Mouse (Mus musculus) thymus, adult 2 months (tissue): ENCODE data around the gene 9530077C05Rik.

Source experiments
- CTCF ChIP-seq: fragments of 200-500 bp; IDR thresholded peaks from 2 replicates; pipeline ENCODE4 v1.5.1; 2012; ENCODE audit warnings: mild to moderate bottlenecking, control low read depth, low read length, moderate library complexity, borderline replicate concordance; ENCODE audit not compliant: control insufficient read depth, poor library complexity, insufficient read depth; ENCODE audit errors: extremely low read depth
- POLR2A ChIP-seq: fragments of 200-500 bp; IDR thresholded peaks from 2 replicates; pipeline ENCODE4 v1.6.1; 2012; ENCODE audit warnings: mild to moderate bottlenecking, low read length, control low read depth, moderate library complexity; ENCODE audit not compliant: control insufficient read depth, poor library complexity, insufficient read depth; ENCODE audit errors: extremely low read depth

DNA sequence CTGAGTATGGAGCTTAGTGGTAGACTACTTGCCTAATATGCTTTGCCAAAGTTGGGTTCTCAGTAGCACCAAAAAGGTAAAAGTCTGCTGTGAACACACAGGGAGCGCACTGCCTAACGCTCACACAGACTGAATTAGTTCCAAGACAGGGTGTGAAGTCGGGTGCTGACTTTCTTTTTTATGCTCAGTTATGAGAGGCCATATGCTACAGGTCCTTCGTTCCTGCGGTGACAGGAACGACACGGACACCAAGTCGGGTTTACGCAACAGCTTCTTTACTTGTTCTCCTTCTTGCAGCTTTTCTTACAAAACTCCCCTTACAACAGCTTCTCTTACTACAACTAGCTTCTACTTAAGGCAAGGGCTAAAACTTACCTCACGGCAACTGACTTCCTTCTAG is 31.8 kb downstream of the 9530077C05Rik start:
- no peak for TF ChIP-seq CTCF
- TF ChIP-seq POLR2A = no peak
